Mouse (Mus musculus): ENCODE data around the gene Ap2a2.

The Ap2a2 gene

GRCm38 (mm10) chr7:141561682-141562391, at the start of gene Ap2a2:
Gene Ap2a2, plus strand, starts transcription at chr7:141562173.
- DNase-seq = peak; percentile 96 to 97

- DNase-seq = no peak
Measured at GRCm38 (mm10) chr7:141517638-141518037, 44.3 kb upstream of the Ap2a2 start.

- no peak for DNase-seq
Measured at GRCm38 (mm10) chr7:141518296-141518695, 43.7 kb upstream of the Ap2a2 start.

DNA sequence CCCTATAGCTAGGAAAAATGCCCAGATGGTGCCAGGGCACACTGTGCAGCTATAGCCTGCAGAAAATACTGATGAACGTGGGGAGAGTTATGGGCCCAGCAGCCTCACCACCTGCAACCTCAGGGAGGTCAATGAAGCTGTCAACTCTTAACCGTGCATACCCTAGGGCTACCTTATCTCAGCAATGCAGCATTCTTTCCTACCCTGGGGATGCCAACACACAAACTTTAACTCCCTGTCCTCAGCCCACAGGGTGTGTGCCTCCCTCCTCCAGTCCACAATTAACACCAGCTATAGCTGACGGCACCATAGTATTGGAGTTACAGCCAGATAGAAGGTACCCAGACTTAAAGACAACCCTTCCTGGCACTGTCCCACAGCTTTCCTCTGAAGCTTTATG, 43.0 kb upstream of the Ap2a2 start:
- DNase-seq = no peak

DNA sequence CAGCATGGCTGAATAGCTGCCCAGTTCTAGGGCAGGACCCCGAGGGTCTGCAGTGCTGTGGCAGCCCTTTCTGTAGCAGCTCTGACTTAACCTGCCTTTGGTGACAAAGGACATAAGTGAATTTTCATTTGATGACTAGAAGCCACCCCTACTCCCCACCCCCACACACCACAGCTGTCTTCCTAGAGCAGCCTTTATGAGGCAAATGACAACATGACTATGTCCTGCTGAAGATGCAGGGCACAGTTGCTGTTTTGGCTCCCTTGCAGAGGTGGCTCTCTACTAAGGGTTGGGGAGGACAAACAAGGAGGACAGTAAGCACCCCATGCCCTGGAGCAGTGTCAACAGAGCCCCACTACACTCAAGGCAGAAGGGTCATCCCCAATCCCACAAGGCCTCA, 42.2 kb upstream of the Ap2a2 start:
- no peak for DNase-seq

DNA sequence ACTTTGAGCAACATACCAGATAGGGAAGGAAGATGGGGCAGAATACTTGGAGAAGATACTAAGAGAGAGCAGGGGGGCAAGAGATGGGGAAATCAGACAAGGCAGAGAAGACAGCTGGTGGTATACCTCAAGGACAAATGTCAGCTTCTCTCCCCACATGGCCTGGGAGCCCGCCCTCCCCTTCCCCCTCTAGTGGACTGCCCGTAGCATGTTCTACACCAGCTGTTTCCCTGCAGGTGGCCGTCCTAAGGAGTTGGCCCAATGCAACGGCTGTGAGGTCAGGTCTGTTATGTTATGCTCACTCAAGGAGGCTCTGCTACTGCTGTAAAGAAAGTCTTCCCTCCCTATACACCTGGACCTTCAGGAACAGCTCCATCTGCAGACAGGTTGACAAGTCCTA, 39.0 kb upstream of the Ap2a2 start:
- DNase-seq = no peak

DNA sequence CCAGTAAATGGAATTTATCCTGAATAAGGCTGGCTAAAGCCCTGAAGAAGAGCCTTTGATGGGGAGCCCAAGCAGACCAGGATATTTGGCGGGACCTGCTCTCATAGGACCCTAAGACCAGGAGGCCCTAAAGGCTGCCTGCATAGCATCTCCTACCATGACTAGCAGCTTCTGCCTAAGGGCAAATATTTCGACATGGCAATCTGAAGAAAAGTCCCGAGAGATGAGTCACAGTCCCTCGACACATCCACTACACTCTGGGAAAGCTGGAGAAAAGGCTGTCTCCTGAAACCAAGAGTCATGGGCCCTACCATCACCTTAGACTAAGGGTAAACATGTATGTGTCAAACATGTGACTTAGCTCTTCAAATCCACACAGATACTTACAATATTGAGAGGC, 37.7 kb upstream of the Ap2a2 start:
- no peak for DNase-seq

DNA sequence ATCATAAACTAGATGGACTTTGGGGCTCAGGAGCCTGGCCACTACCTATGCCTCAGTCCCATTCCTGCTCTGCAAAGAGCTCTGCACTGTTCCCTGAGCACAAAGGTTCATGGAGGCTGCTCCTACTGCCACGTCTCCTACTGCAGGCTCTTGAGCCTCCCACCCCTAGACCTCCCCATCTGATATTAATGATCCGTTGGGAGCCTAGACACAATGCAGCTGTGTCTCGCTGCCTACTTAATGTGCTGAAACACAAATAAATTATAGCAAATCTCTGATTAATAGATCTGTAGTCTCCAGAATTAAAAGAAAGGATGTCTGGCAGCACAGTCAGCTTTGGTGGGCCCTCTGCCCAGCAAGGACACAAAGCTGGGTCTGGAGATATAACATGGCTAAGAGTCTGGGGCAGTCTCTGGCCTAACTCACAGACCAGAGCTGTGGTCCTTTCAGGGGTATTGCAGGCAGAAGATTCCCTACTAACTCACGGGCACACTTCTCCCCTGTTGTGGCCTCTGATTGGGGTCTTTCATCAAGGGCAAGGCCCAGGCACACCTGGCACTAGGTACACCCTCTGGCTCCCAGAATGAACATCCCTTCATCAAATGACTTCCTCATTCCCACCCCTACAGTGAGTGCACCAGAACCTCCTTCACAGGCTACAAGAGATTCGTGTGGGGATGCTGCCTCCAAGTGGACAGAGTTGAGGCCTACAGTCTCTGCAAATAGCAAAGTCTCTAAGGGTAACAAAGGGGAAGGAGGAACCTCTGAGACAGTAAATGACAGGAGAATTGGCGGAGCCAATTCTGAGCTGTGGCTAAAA, 37.0 kb upstream of the Ap2a2 start:
- DNase-seq = peak; percentile 77 to 80

DNA sequence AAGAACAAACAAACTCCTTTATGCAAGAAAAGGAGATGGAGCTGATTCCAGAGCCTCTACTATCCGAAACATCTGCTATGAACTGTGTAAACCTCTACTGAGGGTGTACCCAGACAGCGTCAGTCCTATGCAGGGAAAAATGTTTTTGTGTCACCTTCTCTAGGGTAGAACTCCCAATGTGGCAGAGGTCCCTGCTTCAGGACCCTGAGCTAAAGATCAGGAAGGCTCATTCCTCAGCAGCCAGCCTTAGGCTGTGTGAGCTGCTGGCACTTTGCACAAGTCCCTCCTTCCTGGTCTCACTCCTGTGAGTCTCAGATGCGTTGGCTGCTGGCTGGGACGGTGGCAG, 36.4 kb upstream of the Ap2a2 start:
- DNase-seq = no peak

GRCm38 (mm10) chr7:141535570-141535969, 26.4 kb upstream of the Ap2a2 start:
- no peak for DNase-seq

DNA sequence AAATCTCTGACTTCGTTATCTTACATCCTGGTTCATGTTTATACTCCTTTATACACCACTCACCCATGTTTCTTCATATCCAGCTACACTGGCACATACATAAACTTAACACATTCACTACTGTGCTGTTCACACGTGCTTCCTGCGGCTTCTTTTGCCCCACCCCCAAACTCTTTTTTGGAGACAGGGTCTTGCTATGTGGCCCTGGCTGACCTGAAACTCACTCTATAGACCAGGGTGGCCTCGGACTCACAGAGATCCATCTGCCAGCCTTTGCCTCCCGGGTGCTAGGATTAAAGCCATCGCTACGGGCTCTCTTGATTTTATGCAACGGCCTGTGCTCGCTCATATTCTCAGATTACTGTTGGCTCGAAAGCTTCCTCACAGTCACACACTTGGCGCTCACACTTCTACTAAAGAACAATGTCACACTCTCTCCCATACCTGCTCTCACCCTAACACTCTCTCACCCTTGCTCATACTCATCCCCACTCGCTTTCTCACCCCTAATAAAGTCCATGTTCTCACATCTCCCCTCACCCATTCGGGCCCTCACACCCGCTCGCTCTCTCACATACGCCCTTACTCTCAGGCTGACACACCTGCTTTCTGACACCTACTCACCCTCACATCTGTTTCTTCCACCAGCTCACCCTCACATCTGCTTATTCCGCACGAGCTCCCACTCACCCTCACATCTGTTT, 23.0 kb upstream of the Ap2a2 start:
- DNase-seq = peak; percentile 3 to 37

GRCm38 (mm10) chr7:141539556-141540311, 22.2 kb upstream of the Ap2a2 start, which contains the start of gene Chid1:
Gene Chid1, minus strand, starts transcription at chr7:141539857.
- peak; percentile 99 for DNase-seq

DNA sequence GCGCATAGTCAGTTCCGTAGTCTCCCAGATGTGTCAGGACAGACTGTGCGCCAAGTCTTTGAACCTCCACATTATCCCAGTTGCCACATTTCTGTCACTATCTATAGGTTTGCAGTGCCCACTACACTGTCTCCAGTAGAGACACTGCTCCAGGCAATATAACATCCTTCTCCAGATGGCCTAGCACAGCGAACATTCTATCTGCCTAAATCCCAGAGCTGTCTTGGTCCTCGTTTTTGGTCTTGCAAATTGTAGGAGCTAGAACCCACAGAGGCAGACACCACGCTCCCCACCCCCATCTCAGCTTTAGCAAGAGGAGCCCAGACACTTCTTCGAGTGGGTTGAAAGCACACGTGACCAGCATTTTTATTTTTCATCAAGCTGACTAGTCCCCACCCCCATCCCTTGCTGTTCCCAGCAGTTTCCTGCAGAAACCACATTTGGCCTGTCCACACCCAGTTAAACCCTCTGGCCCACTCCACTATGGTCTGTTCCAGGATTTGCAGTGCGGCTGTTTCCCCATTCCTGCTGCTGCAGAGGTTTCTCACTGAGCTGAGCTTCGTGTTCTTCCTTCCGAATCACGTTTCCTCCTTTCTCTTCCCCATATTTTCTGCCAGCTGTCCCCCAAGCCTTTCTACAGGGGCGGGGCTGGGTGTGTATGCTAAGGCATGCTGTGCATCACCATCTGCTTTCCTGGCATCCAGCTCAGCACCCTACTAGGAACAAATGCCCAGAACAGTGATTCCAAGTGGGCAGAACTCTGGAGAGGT, 21.5 kb upstream of the Ap2a2 start:
- peak; percentile 37 to 75 for DNase-seq

GRCm38 (mm10) chr7:141541681-141542080, 20.3 kb upstream of the Ap2a2 start:
- no peak for DNase-seq

DNA sequence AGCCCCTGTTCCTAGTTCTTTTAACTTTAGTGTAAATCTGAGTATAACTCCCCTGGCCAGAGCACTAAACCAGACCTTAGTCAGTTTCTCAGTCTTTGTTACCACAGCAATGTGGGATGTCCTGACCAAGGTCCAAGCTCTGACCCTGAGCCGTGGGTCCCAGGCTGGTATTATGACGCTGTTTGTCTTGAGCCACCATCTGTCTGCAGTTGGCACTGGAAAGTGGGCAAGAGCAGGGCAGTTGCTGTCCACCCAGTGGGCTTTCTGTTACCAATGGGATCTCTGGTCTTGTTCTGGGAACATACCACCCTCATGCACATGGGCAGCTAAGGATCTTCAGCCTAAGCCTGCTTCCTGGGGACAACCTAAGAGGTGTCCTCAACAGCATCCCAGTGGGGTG, 19.4 kb upstream of the Ap2a2 start:
- DNase-seq = peak in 1 of 2 experiments; percentile 39

GRCm38 (mm10) chr7:141544654-141545053, 17.3 kb upstream of the Ap2a2 start:
- no peak for DNase-seq

DNA sequence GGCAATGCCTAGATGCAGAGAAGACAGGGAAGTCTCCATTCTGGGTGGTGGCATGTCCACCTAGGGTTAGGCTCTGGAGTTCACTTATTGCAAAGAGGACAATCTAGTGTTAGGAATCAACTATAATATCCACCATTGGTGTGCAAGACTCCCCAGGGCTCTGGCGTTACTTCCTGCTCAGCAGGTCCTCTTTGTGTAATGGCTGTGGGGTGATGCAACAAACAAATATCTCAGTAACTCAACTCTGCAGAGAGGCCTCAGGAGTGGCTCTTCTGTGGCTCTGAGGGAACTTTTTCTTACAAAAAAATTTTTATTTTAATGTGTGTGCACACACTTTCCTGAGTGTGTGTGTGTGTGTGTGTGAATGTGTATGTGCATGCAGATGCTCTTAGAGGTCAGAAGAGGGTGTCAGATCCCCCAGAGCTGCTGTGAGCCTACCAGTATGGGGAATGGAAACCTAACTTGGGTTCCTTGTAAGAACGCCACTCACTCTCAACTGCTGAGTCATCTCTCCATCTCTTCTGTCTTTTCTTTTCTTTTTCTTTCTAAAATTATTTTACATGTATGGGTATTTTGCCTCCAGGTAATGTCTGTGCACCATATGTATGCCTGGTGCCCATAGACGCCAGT, 12.4 kb upstream of the Ap2a2 start:
- no peak for DNase-seq

DNA sequence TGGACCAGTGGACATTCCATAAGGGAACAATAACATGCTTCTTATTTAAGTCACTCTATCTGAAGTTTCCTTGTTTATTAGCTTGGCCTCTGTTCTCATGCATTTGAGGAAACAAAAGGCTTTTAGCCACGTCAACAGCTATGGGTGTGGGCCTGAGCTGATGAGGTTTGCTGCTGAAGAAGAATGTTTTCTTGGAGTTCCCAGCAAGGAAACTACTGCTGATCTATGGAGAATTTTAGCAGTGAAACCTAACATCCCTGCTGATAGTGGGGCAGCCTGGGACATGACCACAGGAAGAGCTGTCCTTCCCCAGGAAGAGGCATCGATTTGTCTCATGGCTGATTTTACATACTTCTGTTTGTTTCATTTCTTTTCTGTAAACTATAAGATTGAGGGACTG, 11.5 kb upstream of the Ap2a2 start:
- no peak for DNase-seq

DNA sequence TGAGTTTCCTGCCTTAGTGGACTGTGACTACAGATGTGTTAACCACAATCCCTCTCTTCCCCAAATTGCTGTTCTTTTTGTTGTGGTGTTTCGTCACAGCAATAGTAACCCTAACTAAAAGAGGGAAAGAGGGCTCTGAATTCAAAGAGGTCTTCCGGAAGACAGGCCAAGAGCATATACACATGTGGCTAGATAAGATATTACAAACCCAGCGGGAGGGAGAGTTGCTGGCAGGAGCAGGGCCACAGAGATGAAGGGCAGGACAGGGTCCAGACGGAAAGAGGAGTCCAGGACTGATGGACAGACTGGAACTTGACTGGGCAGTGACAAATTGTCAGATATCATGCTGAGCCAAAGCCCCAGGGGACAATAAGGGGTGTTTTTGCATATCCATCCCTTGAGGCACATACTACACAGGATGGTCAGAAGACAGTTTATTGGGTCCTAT, 3.6 kb upstream of the Ap2a2 start:
- no peak for DNase-seq

DNA sequence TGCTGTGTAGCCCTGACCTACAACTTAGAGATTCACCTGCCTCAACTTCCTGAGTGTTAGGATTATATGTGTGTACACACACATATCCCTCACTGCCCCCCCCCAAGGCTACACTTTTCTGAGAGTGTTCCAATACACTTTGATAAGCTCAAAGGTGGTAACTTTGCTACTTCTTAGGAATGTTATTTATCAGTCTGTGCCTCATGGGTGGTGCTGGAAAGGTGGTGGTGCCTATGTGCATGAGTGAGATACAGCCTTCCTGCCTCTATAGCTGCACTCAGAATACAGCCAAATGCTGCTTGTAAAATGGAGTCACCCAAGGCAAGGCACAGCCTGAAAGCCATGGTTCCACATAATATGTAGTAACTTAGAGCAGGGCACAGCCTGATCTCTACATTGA, 3.0 kb upstream of the Ap2a2 start:
- DNase-seq = no peak

GRCm38 (mm10) chr7:141559726-141560325, 2.1 kb upstream of the Ap2a2 start:
- DNase-seq = no peak
